Mouse (Mus musculus) heart, postnatal 4 days (tissue): Measurements from ENCODE around the gene Gab2. TPM values are rescaled to one million over a fixed set of nuclear protein-coding genes. Genes with fewer than 3 reads are reported as not detected.
A peak's percentile ranks its signal among the peaks of the same experiment; 100 is the strongest.

Experiments
- DNase-seq: peaks from one replicate; pipeline ENCODE4 v3.0.0; 2021
- total RNA-seq, 2 experiments: library from RNA; stranded (reverse); gene quantifications; 2 replicates each; pipeline ENCODE4 v1.2.3; 2021

Gab2 gene
- total RNA-seq, 2 experiments from 2014 or later = 26.6 to 27.4 TPM

GRCm38 (mm10) chr7:97317706-97318105 is 236.3 kb downstream of the Gab2 start:
- no peak for DNase-seq

GRCm38 (mm10) chr7:97324342-97324741 is 243.0 kb downstream of the Gab2 start:
- DNase-seq = no peak

- no peak for DNase-seq
These were observed 244.0 kb downstream of the Gab2 start for GRCm38 (mm10) chr7:97325156-97325985.

DNA sequence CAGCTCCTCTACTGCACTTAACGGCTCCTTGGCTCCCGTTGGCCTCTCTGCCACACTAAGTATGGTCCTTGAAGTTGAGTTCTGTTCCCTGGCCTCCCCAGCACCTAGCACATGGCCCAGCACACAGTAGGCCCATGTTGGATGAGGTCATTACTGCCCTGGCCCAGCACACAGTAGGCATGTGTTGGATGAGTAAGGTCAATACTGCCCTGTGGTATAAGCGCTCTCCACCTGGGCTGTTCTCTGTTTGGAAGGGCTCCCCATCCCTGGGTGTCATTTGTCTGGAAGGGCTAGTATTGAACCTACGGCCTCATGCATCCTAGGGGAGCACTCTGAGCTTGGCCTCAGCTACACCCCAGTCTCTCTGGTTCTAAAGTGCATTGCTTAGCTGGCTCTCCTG is 246.0 kb downstream of the Gab2 start:
- no peak for DNase-seq

DNA sequence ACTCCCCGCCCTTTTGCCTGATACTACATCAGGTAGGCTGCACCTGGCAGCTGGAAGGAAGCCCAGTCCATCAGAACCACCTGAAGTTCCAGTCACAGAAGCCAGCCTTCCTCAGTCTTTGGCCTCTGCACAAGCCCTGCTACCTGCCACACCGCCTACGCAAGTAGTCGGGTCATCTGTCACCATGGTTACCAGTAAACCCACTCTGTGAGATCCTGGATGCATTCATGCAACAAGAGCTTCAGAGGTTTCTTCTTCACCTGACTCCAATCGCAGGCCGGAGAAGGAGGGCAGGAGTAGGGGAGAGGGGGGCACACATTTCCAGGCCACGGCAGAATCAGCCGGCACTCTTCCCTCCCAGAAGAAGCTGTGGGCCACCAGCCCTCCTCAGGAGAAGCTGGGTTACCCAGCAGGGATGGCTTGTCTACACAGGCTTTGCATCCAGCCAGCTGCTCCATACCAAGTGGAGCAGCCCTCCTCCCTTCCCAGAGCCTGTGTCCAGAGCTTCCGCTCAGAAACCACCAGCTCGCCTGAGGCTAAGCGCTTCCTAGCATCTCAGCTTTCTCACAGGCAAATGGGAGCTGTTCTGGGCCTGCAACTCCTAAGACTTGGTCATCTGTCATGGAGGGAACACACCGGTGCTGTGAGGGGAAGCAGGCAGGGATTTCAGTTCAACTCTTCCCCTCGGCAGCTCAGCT is 247.7 kb downstream of the Gab2 start:
- no peak for DNase-seq

DNA sequence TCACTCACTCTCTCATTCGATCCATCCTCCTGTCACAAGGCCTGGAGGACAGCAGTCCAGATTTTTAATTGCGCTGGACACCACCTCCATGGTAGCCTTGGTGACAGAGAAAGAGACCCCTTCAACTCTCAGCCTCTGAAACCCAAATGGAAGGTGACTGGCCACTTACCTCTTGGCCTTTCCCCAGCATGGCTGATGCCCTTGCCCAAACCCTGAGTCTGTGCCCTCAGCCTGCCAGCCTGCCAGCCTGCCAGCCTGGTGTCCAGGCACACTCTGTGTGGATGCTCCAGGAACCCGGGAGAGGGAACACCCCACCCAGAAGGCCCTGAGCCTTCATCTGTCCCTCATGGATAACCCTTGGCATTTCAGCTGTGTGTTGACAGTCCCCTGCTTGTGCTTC is 248.3 kb downstream of the Gab2 start:
- DNase-seq = no peak

DNA sequence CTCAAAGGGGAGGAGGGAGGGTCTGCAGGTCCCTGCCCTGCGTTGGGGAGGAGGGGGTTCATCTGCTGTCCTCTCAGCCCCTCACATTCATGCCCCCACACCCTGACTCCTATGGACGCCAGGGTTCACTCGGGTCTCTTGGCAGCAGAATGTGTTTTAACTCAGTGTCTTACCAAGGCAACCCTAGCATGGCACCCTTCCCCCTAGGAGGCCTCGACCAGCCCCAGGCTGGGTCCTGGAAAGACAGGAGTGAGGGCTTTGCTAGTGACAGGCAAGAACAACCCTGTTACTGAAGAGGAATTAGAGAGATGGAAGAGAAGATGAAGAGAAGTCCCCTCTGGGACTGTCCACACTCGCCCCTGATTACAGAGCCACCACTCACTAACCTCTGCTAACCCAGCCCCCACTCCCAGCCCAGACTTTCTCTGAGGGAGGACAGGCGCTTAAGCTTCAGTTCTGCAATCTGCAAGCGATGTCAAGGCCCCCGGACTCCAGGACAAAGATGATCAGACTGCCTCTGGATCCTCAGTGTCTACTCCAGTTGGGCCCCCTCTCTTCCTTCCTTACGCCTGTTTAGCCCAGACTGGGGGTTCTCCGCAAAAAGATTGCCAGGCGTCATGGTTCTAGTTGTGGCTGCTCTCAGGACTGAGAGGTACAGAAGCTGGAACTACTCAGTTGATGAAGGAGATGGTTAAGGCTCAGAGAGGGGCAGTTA is 249.7 kb downstream of the Gab2 start:
- no peak for DNase-seq

- peak; percentile 96 for DNase-seq
These were observed 250.6 kb downstream of the Gab2 start, which contains the start of the genes Usp35 and Kctd21 for GRCm38 (mm10) chr7:97331726-97332666. Gene Usp35 (minus strand): TSS chr7:97332020. Gene Kctd21 (plus strand): TSS chr7:97332327.

- DNase-seq = no peak
These were observed 251.3 kb downstream of the Gab2 start for GRCm38 (mm10) chr7:97332667-97333041.

DNA sequence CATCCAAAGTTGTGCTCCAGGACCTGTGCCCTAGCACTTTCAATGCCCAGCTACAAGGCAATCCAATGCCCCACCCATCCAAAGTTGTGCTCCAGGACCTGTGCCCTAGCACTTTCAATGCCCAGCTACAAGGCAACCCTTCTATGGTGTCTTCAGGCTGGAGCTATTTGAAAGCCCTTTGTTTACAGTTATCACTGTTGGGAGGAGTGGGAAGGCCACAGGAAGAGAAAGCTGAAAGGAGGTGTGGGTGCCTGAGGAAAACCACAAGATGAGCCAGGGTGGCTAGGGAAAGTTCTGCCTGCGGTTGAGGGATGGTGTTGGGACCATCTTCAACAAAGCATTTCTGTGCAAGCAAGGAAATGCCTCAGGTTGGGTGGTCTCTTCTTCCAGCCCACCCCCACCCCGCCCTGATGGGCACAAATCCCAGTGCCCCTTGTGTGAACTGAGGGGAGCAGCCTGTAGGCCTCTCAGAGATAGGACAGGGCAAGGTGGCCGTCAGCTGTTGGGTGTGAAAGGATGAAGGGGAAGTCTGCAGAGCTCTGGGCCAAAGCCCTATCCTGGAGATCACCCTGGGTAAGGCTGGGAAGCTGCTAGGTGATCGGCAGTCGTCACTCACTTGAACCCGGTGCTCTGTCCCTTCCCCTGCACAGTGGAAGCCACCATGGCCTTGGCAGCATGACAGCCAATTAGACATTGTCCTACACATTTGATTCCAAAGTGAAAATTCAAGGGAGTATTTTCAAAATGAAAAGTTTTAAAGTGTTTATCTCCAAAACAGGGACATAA is 251.9 kb downstream of the Gab2 start:
- DNase-seq = no peak

DNA sequence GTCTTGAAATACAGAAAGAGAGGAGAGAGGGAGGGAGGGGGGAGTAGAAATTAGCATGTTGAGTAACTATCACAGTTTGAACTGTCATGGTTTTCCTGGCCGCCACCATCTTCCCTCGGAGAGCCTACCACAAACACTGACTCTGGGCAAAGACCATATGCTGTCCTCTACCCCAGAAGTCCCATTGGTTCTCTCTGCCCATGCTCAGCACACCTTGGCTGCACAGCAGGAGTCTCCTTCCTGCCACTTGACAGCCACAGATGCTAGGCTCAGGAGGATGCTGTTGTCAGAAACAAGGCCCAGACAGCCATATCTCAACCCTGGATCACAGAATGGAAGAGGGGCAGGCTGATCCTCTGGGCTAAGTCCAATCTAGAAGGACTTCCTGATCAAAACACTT is 253.0 kb downstream of the Gab2 start:
- DNase-seq = no peak

DNA sequence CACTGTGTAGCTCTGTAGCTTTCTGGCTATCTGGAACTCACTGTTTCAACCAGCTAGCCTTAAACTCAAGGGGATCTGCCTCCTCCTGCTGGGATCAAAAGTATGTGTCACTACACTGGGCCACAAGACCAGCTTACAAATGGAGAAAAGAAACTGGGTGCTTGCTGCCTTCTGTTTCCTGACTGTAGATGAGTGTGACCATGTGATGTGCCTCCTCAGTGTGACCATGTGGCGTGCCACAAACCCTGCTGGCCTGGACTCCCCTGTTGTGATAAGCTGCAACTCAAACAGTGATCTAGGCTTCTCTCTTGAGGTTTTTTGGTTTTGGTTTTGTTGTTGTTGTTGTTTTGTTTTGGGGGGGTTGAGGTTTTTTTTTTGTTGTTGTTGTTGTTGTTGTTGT is 255.3 kb downstream of the Gab2 start:
- no peak for DNase-seq

- DNase-seq = no peak
These were observed 257.2 kb downstream of the Gab2 start for GRCm38 (mm10) chr7:97338593-97338992.

DNA sequence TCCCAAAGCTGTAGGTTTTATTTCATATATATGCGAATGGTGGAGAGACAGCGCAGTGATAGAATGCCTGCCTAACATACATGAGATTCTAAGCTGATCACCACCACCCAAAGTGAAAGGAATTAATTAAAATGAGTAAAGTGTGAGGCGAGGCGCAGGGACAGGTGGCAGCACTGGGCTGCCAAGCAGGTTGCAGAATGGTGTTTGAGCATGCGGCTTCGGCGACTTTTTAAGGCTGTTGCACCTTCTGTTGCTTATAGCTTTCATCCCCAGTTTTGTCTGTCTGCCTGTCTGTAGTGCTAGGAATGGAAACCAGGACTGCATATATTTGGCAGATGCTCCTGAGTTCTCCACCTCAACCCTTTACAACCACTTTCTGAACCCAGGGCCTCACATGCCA is 258.2 kb downstream of the Gab2 start:
- DNase-seq = no peak

DNA sequence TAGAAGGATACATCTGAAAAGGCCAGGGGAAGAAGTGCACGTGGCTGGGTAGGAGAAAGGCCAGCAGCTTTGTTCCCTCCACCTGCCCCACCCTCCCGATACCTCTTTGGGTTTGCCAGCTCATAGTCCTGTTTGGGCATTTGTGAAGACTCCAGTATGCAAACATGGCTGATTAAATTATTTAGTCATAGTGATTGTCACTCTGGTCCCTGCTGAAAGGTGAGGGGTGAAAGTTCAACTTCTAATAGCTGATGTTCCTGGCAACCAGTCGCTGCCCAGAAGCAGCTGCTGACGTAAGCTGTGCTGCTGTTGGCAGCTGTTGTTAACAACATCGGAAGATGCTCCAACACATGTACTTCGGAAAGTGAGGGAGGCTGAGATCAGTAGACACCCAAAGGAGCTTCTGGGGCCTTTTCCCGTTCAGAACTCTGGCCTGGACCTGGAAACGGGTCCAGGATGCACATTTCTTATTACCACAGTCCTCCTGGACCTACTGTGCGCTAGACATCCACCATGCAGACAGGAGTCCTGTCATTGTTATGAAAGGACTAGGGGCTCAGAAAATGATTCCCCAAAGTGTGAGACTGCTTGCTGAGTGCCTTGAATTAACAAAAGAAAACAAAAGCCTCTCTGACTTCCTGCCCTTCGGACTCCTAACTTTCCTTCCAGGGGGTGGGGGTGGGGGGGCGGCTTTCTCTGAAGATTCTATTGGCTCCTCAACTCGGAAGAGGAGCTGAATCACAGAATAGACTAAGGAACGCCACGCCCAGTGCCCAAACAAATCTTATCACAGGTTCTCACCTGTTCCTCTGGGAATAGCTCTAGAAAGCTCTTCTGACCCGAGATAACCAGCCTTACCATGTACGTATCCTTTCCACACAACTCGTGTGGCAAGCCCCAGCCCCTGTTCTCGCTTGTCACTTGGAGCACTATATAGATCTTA is 259.8 kb downstream of the Gab2 start:
- no peak for DNase-seq

DNA sequence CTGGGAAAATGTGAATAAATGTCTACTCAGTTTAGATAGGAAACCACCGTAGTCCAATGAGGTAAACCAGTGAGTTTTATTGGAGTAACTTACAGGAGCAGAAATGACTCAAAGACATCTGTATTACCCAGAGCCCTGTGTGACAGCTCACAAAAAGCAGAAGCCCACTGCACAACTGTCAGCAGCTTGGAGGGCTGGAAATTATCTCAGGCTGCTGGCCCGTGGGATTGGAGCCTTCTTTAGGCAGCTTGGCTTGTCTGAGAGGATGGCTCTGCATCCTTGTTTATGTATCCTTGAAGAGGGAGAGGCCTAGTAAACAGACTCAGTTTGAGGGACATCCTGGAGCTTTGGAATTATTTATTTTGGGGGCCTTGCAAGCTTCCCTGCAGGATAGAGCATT is 261.6 kb downstream of the Gab2 start:
- DNase-seq = no peak

GRCm38 (mm10) chr7:97344655-97345054 is 263.3 kb downstream of the Gab2 start:
- DNase-seq = no peak

DNA sequence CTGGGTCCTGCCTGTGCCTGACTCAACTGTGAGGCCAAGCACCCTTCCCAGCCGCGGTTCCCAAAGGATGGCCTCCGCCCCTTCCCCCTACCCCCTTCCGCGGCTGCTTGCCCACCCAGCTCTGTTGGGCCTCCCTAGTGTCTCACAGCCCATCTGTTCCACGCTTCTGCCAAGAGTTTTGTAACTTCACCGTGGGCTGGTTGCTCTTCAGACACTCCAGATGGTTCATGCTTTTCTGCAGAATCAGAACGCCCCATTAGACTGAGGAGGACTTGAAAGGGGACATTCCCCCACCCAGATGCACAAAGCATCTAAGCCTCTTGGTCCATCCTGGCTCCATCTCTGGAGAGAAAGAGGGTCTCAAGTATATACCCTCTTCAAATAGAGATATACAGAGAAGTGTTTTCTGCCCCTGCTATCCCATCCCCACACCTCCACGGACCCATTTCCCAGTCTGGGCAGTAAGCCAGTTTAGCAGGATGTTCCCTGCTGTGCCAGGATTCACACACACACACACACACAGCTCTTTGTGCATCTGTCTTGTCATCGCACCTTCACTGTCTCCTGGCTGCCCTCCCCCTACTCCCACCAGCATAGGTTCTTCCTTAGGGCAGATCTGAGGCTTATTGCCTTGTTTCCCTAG is 264.0 kb downstream of the Gab2 start:
- peak; percentile 35 for DNase-seq

- peak; percentile 26 for DNase-seq
These were observed 264.9 kb downstream of the Gab2 start for GRCm38 (mm10) chr7:97346111-97346821.
